Mouse (Mus musculus) liver, postnatal 0 days (tissue): ENCODE results near the gene Zbtb45. TPM values are rescaled to one million over a fixed set of nuclear protein-coding genes. Genes with fewer than 3 reads are reported as not detected.
A peak's percentile ranks its signal among the peaks of the same experiment; 100 is the strongest.

Source experiments
- ATAC-seq: fragments of 200-750 bp; cut with Nextera tagmentation; 2 replicates; pipeline ENCODE4 v1.8.0; 2017; ENCODE audit warnings: mild to moderate bottlenecking, moderate library complexity
- DNase-seq: peaks from one replicate; pipeline ENCODE4 v3.0.0-alpha.2; 2016
- H3K27ac ChIP-seq: fragments of 300-500 bp; sonication (generic); 2 replicates; pipeline ENCODE4 v1.5.1; 2014; ENCODE audit warnings: antibody characterized with exemption, moderate library complexity, mild to moderate bottlenecking, low read depth
- H3K27me3 ChIP-seq: fragments of 300-500 bp; sonication (generic); 2 replicates; pipeline ENCODE4 v1.6.1; 2014; ENCODE audit warnings: low read length, control low read depth, mixed read lengths; ENCODE audit not compliant: insufficient read depth
- H3K36me3 ChIP-seq: fragments of 300-500 bp; sonication (generic); replicated peaks from 2 replicates; pipeline ENCODE4 v1.6.1; 2014; ENCODE audit warnings: mild to moderate bottlenecking, control low read depth, low read length, moderate library complexity, mixed read lengths; ENCODE audit not compliant: insufficient read depth
- H3K4me1 ChIP-seq: fragments of 300-500 bp; sonication (generic); 2 replicates; pipeline ENCODE4 v1.6.1; 2014; ENCODE audit warnings: antibody characterized with exemption, mild to moderate bottlenecking, control low read depth; ENCODE audit not compliant: insufficient read depth
- H3K4me2 ChIP-seq: fragments of 300-500 bp; sonication (generic); 2 replicates; pipeline ENCODE4 v1.6.1; 2014; ENCODE audit warnings: low read depth, mild to moderate bottlenecking, low read length, moderate library complexity, mixed read lengths
- H3K4me3 ChIP-seq: fragments of 300-500 bp; sonication (generic); 2 replicates; pipeline ENCODE4 v1.5.1; 2014; ENCODE audit warnings: low read depth, low read length
- H3K9ac ChIP-seq: fragments of 300-500 bp; sonication (generic); replicated peaks from 2 replicates; pipeline ENCODE4 v1.6.1; 2014; ENCODE audit warnings: mild to moderate bottlenecking, moderate library complexity
- H3K9me3 ChIP-seq: fragments of 300-500 bp; sonication (generic); 2 replicates; pipeline ENCODE4 v1.6.1; 2016; ENCODE audit warnings: mild to moderate bottlenecking, control low read depth, low read length, mixed read lengths
- CTCF ChIP-seq: sonication (generic); IDR thresholded peaks from 2 replicates; pipeline ENCODE4 v1.5.1; 2016; ENCODE audit warnings: antibody characterized with exemption, low read depth
- EP300 ChIP-seq: IDR thresholded peaks from 2 replicates; pipeline ENCODE4 v1.6.1; 2016; ENCODE audit warnings: antibody characterized with exemption, low read depth, mild to moderate bottlenecking
- WGBS: fragments of 180-500 bp; shearing (Covaris S2); extraction: QIAGEN DNeasy Blood & Tissue Kit; methylation state at CpG from one replicate; pipeline ENCODE4 v1.1.7; 2014; ENCODE audit not compliant: insufficient replicate concordance; 5-methylcytosine and 5-hydroxymethylcytosine counted together
- polyA plus RNA-seq: library from polyadenylated mRNA; unstranded; fragments of >200 nt; fragmentation: Nextera tagmentation; extraction: Ambion mirVana; gene quantifications from 2 replicates; pipeline ENCODE4 v1.2.1, GENCODE M21; 2015

The Zbtb45 gene
- polyA plus RNA-seq, 1 experiment from 2014 or later: 7.2 TPM

DNA sequence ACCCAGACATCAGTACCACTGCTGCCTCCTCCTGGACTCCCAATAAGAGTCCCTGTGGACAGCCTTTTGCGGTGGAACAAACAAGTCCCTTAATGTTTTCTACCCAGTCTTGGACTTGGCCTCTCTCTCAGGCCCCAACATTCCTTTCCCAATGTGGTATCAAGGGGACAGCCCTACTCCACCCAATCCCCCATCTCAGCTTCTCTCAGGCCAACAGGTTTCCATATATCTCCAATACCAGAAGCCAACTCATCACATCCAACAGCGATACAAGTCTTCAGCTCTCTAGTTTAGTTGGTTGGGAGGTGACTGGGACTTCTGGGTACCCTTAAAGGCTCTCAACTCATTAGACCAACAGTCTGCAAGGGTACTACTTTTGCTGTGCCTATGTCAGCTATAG is 43.7 kb upstream of the Zbtb45 start:
- H3K27ac ChIP-seq: no peak overlapping the region
- 0 out of 2 replicates have a peak overlapping the region, but pooled peaks have one; percentile 77 for H3K4me3 ChIP-seq
- TF ChIP-seq EP300: no peak
- TF ChIP-seq CTCF: no peak
- WGBS: 92% methylated on average over 2 of the region's 2 CpGs
- DNase-seq (no peak), ATAC-seq (no peak)
- no peak overlapping the region for H3K9ac ChIP-seq
- H3K4me2 ChIP-seq: peak overlapping the region; percentile 90
- no peaks in the 10 kb centered on the region for H3K36me3 ChIP-seq
- no peaks in the 10 kb centered on the region for H3K9me3 ChIP-seq
- H3K27me3 ChIP-seq: no peaks in the 10 kb centered on the region
- H3K4me1 ChIP-seq: peaks cover 12% of the 10 kb centered on the region

DNA sequence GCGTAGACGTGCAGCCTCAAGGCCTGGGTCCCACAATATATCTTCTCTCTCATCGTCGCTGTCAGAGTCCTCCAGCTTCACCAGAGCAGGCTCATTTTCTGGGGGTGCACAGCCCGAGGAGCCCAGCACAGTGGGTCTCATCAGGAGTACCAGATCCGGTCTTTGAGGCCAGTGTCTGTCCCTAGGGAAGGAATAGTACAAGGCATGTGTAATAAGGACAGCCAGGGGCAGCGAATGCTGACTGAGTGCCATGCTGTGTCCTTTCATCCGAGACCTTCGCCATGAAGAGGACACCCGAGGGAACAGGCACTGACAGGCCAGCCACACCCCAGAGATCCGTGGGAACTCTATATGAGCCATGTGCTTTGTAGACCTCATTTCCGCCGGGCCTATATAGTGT is 43.2 kb upstream of the Zbtb45 start:
- Histone ChIP-seq H3K4me3 (no peak overlapping the region), H3K4me1 (peaks cover 12% of the 10 kb centered on the region), H3K9ac (no peak overlapping the region), H3K27me3 (no peaks in the 10 kb centered on the region), H3K27ac (no peak overlapping the region), H3K9me3 (no peaks in the 10 kb centered on the region), H3K4me2 (no peak overlapping the region), H3K36me3 (no peaks in the 10 kb centered on the region)
- no peak for TF ChIP-seq EP300
- no peak for TF ChIP-seq CTCF
- no peak for ATAC-seq
- no peak for DNase-seq
- 86% methylated on average over 13 of the region's 13 CpGs for WGBS

DNA sequence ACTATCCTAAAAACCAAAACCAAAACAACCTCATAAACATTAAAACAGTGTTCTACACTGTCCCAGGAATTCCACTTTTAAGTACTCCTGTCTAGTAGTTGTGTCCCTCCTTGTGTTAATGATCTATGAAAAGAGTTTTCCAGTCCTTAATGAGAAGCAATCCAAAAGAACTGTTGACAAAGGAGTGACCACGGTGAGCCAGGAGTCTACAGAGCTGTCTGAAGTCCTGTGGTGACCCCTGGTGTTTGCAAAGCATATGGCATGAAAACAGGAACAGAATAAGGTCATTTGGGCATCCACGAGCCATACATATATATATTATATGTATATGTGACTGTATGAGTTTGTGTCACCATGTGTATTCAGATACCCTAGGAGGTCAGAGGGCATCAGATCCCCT is 36.2 kb upstream of the Zbtb45 start:
- peak; percentile 70 for DNase-seq
- no peak overlapping the region for H3K4me2 ChIP-seq
- H3K9ac ChIP-seq: no peak overlapping the region
- peaks cover 13% of the 10 kb centered on the region for H3K4me1 ChIP-seq
- 3% methylated on average over 2 of the region's 2 CpGs for WGBS
- no peaks in the 10 kb centered on the region for H3K9me3 ChIP-seq
- TF ChIP-seq CTCF (peak; percentile 92), EP300 (no peak)
- H3K27me3 ChIP-seq: peaks cover 27% of the 10 kb centered on the region
- ATAC-seq: peak; percentile 78
- no peak overlapping the region for H3K27ac ChIP-seq
- no peaks in the 10 kb centered on the region for H3K36me3 ChIP-seq
- no peak overlapping the region for H3K4me3 ChIP-seq

DNA sequence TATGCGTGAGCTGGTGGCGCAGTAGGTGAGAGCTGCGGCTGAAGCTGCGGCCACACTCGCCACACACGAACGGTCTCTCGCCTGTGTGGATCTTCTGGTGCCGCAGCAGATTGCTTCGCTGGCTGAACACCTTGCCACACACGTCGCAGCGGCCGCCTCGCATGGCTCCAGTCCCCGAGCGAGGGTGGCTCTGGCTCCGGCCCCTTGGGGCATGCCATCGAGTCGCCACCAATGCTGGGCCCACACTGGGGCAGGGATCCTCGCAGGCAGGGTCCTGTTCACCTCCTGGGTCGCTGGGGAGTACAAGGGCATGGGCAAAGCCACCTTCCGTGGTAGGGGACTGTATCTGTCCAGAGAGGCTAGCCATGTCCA is 34.4 kb upstream of the Zbtb45 start:
- H3K9me3 ChIP-seq: no peaks in the 10 kb centered on the region
- H3K4me3 ChIP-seq: peak overlapping the region; percentile 43
- peak overlapping the region; percentile 39; the same call in 1 of the 2 replicates for H3K9ac ChIP-seq
- H3K36me3 ChIP-seq: no peaks in the 10 kb centered on the region
- peak overlapping the region; percentile 67 for H3K4me2 ChIP-seq
- H3K4me1 ChIP-seq: peaks cover 13% of the 10 kb centered on the region
- WGBS: 5% methylated on average over 23 of the region's 23 CpGs
- no peak for ATAC-seq
- DNase-seq: no peak
- H3K27me3 ChIP-seq: peaks cover 27% of the 10 kb centered on the region
- no peak overlapping the region for H3K27ac ChIP-seq
- TF ChIP-seq EP300 (no peak), CTCF (no peak)

DNA sequence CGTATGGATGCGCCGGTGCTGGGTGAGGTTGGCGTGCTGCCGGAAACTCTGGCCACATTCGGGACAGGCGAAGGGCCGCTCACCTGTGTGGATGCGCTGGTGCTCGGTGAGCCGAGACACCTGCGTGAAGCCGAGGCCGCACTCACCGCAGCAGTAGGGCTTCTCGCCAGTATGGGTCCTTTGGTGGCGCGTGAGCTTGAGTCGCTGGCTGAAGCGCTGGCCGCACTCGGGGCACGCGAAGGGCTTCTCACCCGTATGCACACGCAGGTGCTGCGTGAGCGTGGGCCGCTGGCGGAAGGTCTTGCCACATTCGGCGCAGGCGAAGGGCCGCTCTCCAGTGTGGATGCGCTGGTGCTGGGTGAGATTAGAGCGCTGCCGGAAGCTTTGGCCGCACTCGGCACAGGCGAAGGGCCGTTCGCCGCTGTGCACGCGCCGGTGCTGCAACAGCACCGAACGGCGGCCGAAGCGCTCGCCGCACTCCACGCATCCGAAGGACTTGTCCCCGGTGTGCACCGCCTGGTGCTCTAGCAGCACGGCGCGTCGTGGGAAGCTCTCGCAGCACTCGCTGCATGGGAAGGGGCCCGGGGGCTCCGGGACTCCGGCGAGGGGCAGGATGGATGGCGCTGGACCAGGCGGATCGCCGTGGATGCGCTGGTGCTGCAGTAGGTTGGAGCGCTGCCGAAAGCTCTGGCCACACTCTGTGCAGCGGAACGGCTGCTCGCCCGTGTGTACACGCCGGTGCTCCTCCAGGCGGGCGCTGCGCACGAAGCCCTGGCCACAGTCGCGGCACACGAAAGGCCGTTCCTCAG is 33.8 kb upstream of the Zbtb45 start:
- H3K4me3 ChIP-seq: peak overlapping the region; percentile 43
- H3K9me3 ChIP-seq: no peaks in the 10 kb centered on the region
- DNase-seq: no peak
- peaks cover 18% of the 10 kb centered on the region for H3K4me1 ChIP-seq
- ATAC-seq: peak; percentile 21; the same call in 1 of the 2 replicates
- no peaks in the 10 kb centered on the region for H3K36me3 ChIP-seq
- WGBS: 7% methylated on average over 80 of the region's 88 CpGs
- H3K4me2 ChIP-seq: peak overlapping the region; percentile 67
- peaks cover 27% of the 10 kb centered on the region for H3K27me3 ChIP-seq
- no peak overlapping the region for H3K27ac ChIP-seq
- no peak for TF ChIP-seq EP300
- peak overlapping the region; percentile 39; the same call in 1 of the 2 replicates for H3K9ac ChIP-seq

DNA sequence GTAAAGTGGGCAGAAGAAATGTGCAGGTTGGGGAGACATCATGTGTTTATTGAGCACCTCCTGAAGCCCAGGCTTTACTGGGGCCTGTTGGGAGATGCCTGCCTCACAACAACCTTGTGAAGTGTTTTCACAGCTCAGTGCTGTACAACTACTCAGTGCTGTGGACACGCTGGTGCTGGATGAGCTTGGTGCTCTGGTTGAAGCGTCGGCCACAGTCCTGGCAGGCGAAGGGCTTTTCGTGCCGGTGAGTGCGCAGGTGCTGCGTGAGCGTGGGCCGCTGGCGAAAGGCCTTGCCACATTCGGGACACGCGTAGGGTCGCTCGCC is 33.2 kb upstream of the Zbtb45 start:
- H3K4me1 ChIP-seq: peaks cover 20% of the 10 kb centered on the region
- 61% methylated on average over 16 of the region's 16 CpGs for WGBS
- H3K4me2 ChIP-seq: peak overlapping the region; percentile 67; the same call in 1 of the 2 replicates
- ATAC-seq (no peak), DNase-seq (no peak)
- no peak overlapping the region for H3K27ac ChIP-seq
- H3K9ac ChIP-seq: no peak overlapping the region
- no peaks in the 10 kb centered on the region for H3K9me3 ChIP-seq
- H3K36me3 ChIP-seq: no peaks in the 10 kb centered on the region
- TF ChIP-seq EP300: no peak
- no peak for TF ChIP-seq CTCF
- peak overlapping the region; percentile 43; the same call in 1 of the 2 replicates for H3K4me3 ChIP-seq
- peaks cover 27% of the 10 kb centered on the region for H3K27me3 ChIP-seq
